Mouse (Mus musculus) forebrain, postnatal 0 days (tissue): Measurements from ENCODE around the gene Dgat2. TPM values are rescaled to one million over a fixed set of nuclear protein-coding genes. Genes with fewer than 3 reads are reported as not detected.

ENCODE experiments used
- ATAC-seq: fragments of 200-750 bp; cut with Nextera tagmentation; 2 replicates; pipeline ENCODE4 v1.8.0; 2017; ENCODE audit warnings: mild to moderate bottlenecking, moderate library complexity
- DNase-seq: peaks from one replicate; pipeline ENCODE4 v3.0.0-alpha.2; 2015
- H3K27ac ChIP-seq: fragments of 300-500 bp; sonication (generic); 2 replicates; pipeline ENCODE4 v1.5.1; 2014; ENCODE audit warnings: low read depth, mild to moderate bottlenecking, antibody characterized with exemption, low read length, moderate library complexity, mixed read lengths
- H3K27me3 ChIP-seq: fragments of 300-500 bp; sonication (generic); 2 replicates; pipeline ENCODE4 v1.6.1; 2014; ENCODE audit warnings: mild to moderate bottlenecking, low read length, mixed read lengths; ENCODE audit not compliant: insufficient read depth
- H3K36me3 ChIP-seq: fragments of 300-500 bp; sonication (generic); 2 replicates; pipeline ENCODE4 v1.6.1; 2014; ENCODE audit warnings: mild to moderate bottlenecking, moderate library complexity; ENCODE audit not compliant: insufficient read depth
- H3K4me1 ChIP-seq: fragments of 300-500 bp; sonication (generic); 2 replicates; pipeline ENCODE4 v1.6.1; 2014; ENCODE audit warnings: antibody characterized with exemption; ENCODE audit not compliant: insufficient read depth
- H3K4me2 ChIP-seq: fragments of 300-500 bp; sonication (generic); 2 replicates; pipeline ENCODE4 v1.6.1; 2014; ENCODE audit warnings: low read depth, mild to moderate bottlenecking, moderate library complexity
- H3K4me3 ChIP-seq: fragments of 300-500 bp; sonication (generic); 2 replicates; pipeline ENCODE4 v1.5.1; 2014; ENCODE audit warnings: low read depth, low read length, mixed read lengths
- H3K9ac ChIP-seq: fragments of 300-500 bp; sonication (generic); 2 replicates; pipeline ENCODE4 v1.6.1; 2014; ENCODE audit warnings: mild to moderate bottlenecking
- H3K9me3 ChIP-seq: fragments of 300-500 bp; sonication (generic); 2 replicates; pipeline ENCODE4 v1.6.1; 2016; ENCODE audit warnings: low read length
- CTCF ChIP-seq: sonication (generic); IDR thresholded peaks from 2 replicates; pipeline ENCODE4 v1.5.1; 2016; ENCODE audit warnings: antibody characterized with exemption, control low read depth, low read depth
- WGBS: fragments of 180-500 bp; shearing (Covaris S2); extraction: QIAGEN DNeasy Blood & Tissue Kit; methylation state at CpG from one replicate; pipeline ENCODE4 v1.1.7; 2014; 5-methylcytosine and 5-hydroxymethylcytosine counted together
- polyA plus RNA-seq: library from polyadenylated mRNA; unstranded; fragments of >200 nt; fragmentation: Nextera tagmentation; extraction: Ambion mirVana; gene quantifications from 2 replicates; pipeline ENCODE4 v1.2.1, GENCODE M21; 2015
- total RNA-seq: library from RNA; depleted of rRNA; stranded (reverse); fragments of >200 nt; gene quantifications from 2 replicates; pipeline ENCODE4 v1.2.3, GENCODE M21; 2014

Gene Dgat2
- total and polyA plus RNA-seq, 2 experiments from 2014 or later: 41.3 TPM

GRCm38 (mm10) chr7:99172898-99173297 lies 9.6 kb downstream of the Dgat2 start:
- Histone ChIP-seq H3K27ac (no peak overlapping the region), H3K9ac (no peak overlapping the region), H3K4me1 (no peaks in the 10 kb centered on the region), H3K36me3 (no peaks in the 10 kb centered on the region), H3K9me3 (no peaks in the 10 kb centered on the region), H3K4me2 (no peak overlapping the region), H3K4me3 (no peak overlapping the region), H3K27me3 (no peaks in the 10 kb centered on the region)
- ATAC-seq (no peak), DNase-seq (no peak)
- WGBS: 70% methylated on average over 6 of the region's 6 CpGs
- no peak for TF ChIP-seq CTCF

GRCm38 (mm10) chr7:99171730-99172463 lies 10.6 kb downstream of the Dgat2 start:
- DNase-seq (no peak), ATAC-seq (no peak)
- no peak overlapping the region for H3K27ac ChIP-seq
- H3K4me1 ChIP-seq: no peaks in the 10 kb centered on the region
- H3K4me3 ChIP-seq: no peak overlapping the region
- H3K9me3 ChIP-seq: no peaks in the 10 kb centered on the region
- no peak overlapping the region for H3K4me2 ChIP-seq
- H3K9ac ChIP-seq: no peak overlapping the region
- H3K36me3 ChIP-seq: no peaks in the 10 kb centered on the region
- no peaks in the 10 kb centered on the region for H3K27me3 ChIP-seq
- no peak for TF ChIP-seq CTCF
- 76% methylated on average over 10 of the region's 10 CpGs for WGBS

DNA sequence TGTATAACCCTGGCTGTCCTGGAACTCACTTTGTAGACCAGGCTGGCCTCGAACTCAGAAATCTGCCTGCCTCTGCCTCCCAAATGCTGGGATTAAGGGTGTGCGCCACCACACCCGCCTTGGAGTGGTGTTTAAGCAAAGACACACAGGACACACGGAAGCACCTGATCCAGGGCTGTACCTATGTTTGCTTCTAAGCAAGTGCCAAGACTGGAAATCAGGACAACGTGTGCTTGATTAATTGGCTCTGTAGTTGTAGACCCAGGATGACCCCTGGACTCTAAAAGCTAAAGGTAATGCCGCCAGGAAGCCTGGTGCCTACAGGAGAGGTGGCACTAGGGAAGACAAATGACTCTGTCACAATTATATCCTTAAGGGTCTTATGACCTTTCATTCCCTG lies 12.0 kb downstream of the Dgat2 start:
- Histone ChIP-seq H3K36me3 (no peaks in the 10 kb centered on the region), H3K27me3 (no peaks in the 10 kb centered on the region), H3K4me1 (no peaks in the 10 kb centered on the region), H3K27ac (no peak overlapping the region), H3K4me3 (no peak overlapping the region), H3K9me3 (no peaks in the 10 kb centered on the region), H3K9ac (no peak overlapping the region), H3K4me2 (no peak overlapping the region)
- TF ChIP-seq CTCF: no peak
- WGBS: 96% methylated on average over 6 of the region's 6 CpGs
- DNase-seq: no peak
- ATAC-seq: no peak

- H3K4me2 ChIP-seq: no peak overlapping the region
- H3K4me1 ChIP-seq: no peaks in the 10 kb centered on the region
- H3K36me3 ChIP-seq: no peaks in the 10 kb centered on the region
- no peak for ATAC-seq
- no peak overlapping the region for H3K4me3 ChIP-seq
- no peaks in the 10 kb centered on the region for H3K27me3 ChIP-seq
- H3K9ac ChIP-seq: no peak overlapping the region
- H3K9me3 ChIP-seq: no peaks in the 10 kb centered on the region
- no peak overlapping the region for H3K27ac ChIP-seq
- no peak for TF ChIP-seq CTCF
- DNase-seq: no peak
- 90% methylated on average over 9 of the region's 9 CpGs for WGBS
Measured at GRCm38 (mm10) chr7:99169717-99170403, 12.7 kb downstream of the Dgat2 start.

DNA sequence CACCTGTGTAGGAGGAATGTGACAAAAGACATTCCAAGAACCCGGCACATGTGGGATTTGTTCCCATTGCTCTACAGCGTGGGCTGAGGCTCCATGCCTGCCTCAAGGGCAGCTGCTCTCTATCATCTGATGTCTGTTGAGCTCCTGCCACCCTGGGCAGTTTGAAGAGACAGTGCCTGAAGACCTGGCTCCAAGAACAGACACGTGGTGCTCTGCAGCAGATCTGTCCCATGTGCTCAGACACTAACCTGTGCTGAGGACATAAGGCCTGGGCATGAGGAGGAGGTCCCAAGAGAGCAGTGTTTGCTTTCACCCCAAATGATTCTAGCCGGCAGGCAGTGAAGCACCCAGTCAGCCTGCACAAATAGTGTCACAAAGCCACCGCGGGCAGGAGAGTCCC lies 13.8 kb downstream of the Dgat2 start:
- Histone ChIP-seq H3K4me1 (no peaks in the 10 kb centered on the region), H3K4me2 (no peak overlapping the region), H3K9me3 (no peaks in the 10 kb centered on the region), H3K27me3 (no peaks in the 10 kb centered on the region), H3K27ac (no peak overlapping the region), H3K9ac (no peak overlapping the region), H3K36me3 (no peaks in the 10 kb centered on the region), H3K4me3 (no peak overlapping the region)
- no peak for TF ChIP-seq CTCF
- WGBS: 90% methylated on average over 6 of the region's 6 CpGs
- DNase-seq: no peak
- no peak for ATAC-seq

- Histone ChIP-seq H3K9ac (no peak overlapping the region), H3K9me3 (no peaks in the 10 kb centered on the region), H3K4me3 (no peak overlapping the region), H3K27me3 (no peaks in the 10 kb centered on the region), H3K4me2 (no peak overlapping the region), H3K36me3 (no peaks in the 10 kb centered on the region), H3K27ac (no peak overlapping the region), H3K4me1 (no peaks in the 10 kb centered on the region)
- ATAC-seq: no peak
- TF ChIP-seq CTCF: no peak
- WGBS: 50% methylated on average over 5 of the region's 5 CpGs
- no peak for DNase-seq
Measured at GRCm38 (mm10) chr7:99167939-99168338, 14.6 kb downstream of the Dgat2 start.

- H3K4me2 ChIP-seq: no peak overlapping the region
- H3K27ac ChIP-seq: no peak overlapping the region
- no peaks in the 10 kb centered on the region for H3K4me1 ChIP-seq
- H3K9ac ChIP-seq: no peak overlapping the region
- no peaks in the 10 kb centered on the region for H3K36me3 ChIP-seq
- DNase-seq (no peak), ATAC-seq (no peak)
- no peak overlapping the region for H3K4me3 ChIP-seq
- no peaks in the 10 kb centered on the region for H3K9me3 ChIP-seq
- WGBS: 87% methylated on average over 8 of the region's 8 CpGs
- TF ChIP-seq CTCF: no peak
- no peaks in the 10 kb centered on the region for H3K27me3 ChIP-seq
Measured at GRCm38 (mm10) chr7:99166159-99166558, 16.4 kb downstream of the Dgat2 start.
